Mouse (Mus musculus) skeletal muscle tissue, adult 2 months (tissue): ENCODE results near the gene Rxfp3.

Experiments
- DNase-seq: peaks from one replicate; pipeline ENCODE4 v3.0.0-alpha.2; 2012; ENCODE audit warnings: low read depth, low spot score

Gene Rxfp3

GRCm38 (mm10) chr15:11037711-11038110 lies at the start of gene Rxfp3:
TSS of gene Rxfp3 (minus strand) at chr15:11037991.
- no peak for DNase-seq

- no peak for DNase-seq
Measured at GRCm38 (mm10) chr15:11084993-11085365, 47.2 kb upstream of the Rxfp3 start.

GRCm38 (mm10) chr15:11084241-11084992 lies 46.6 kb upstream of the Rxfp3 start:
- DNase-seq: no peak

GRCm38 (mm10) chr15:11083678-11084077 lies 45.9 kb upstream of the Rxfp3 start:
- DNase-seq: no peak

- no peak for DNase-seq
Measured at GRCm38 (mm10) chr15:11082961-11083569, 45.3 kb upstream of the Rxfp3 start.

GRCm38 (mm10) chr15:11075726-11076361 lies 38.1 kb upstream of the Rxfp3 start:
- DNase-seq: no peak

- DNase-seq: no peak
Measured at GRCm38 (mm10) chr15:11067891-11068290, 30.1 kb upstream of the Rxfp3 start.

- DNase-seq: no peak
Measured at GRCm38 (mm10) chr15:11066299-11066698, 28.5 kb upstream of the Rxfp3 start.

- no peak for DNase-seq
Measured at GRCm38 (mm10) chr15:11065528-11066171, 27.9 kb upstream of the Rxfp3 start.

GRCm38 (mm10) chr15:11064558-11065411 lies 27.0 kb upstream of the Rxfp3 start, which contains the start of gene Adamts12:
TSS of gene Adamts12 (plus strand) at chr15:11064790.
- DNase-seq: peak; percentile 83

GRCm38 (mm10) chr15:11064160-11064557 lies 26.4 kb upstream of the Rxfp3 start:
- peak; percentile 63 for DNase-seq

- no peak for DNase-seq
Measured at GRCm38 (mm10) chr15:11062903-11063302, 25.1 kb upstream of the Rxfp3 start.

GRCm38 (mm10) chr15:11054440-11055080 lies 16.8 kb upstream of the Rxfp3 start:
- DNase-seq: no peak

- no peak for DNase-seq
Measured at GRCm38 (mm10) chr15:11053678-11054439, 16.1 kb upstream of the Rxfp3 start.

- DNase-seq: no peak
Measured at GRCm38 (mm10) chr15:11042828-11043227, 5.0 kb upstream of the Rxfp3 start.

GRCm38 (mm10) chr15:11041229-11041628 lies 3.4 kb upstream of the Rxfp3 start:
- no peak for DNase-seq

GRCm38 (mm10) chr15:11040067-11040466 lies 2.3 kb upstream of the Rxfp3 start:
- no peak for DNase-seq

- peak; percentile 40 for DNase-seq
Measured at GRCm38 (mm10) chr15:11038476-11038875, 685 bp upstream of the Rxfp3 start.

GRCm38 (mm10) chr15:11037376-11037695 lies 455 bp downstream of the Rxfp3 start:
- no peak for DNase-seq
